Mouse (Mus musculus) adrenal gland, postnatal 36 days (tissue): ENCODE results near the gene Agxt2. TPM values are rescaled to one million over a fixed set of nuclear protein-coding genes. Genes with fewer than 3 reads are reported as not detected.
A peak's percentile ranks its signal among the peaks of the same experiment; 100 is the strongest.

Experiments used
- DNase-seq, 2 experiments: peaks; one replicate each; pipeline ENCODE4 v3.0.0; 2021; ENCODE audit warnings: mixed read lengths in 1 of 2
- long read RNA-seq, 2 experiments: library from polyadenylated mRNA; stranded (forward); transcript quantifications; one replicate each; pipeline ENCODE4 v2.0.0; 2021; ENCODE audit warnings: borderline sequencing depth in 2 of 2
- total RNA-seq, 2 experiments: library from RNA; stranded (reverse); gene quantifications; 2 replicates each; pipeline ENCODE4 v1.2.3; 2021

Gene Agxt2
- total RNA-seq: 1 to 10 TPM; 1.5 to 3.6 TPM
- long read RNA-seq, experiment 1, partial matches to known transcripts: 1 of 5 reads
- long read RNA-seq, experiment 1, other reads (novel, unspliced or antisense): 4 of 5 reads
- long read RNA-seq, experiment 2: 0 reads

- no peak for DNase-seq
These were observed at the start of gene Agxt2 for GRCm38 (mm10) chr15:10358039-10358948. TSS of gene Agxt2 (plus strand) at chr15:10358532.

GRCm38 (mm10) chr15:10311826-10312225, 46.5 kb upstream of the Agxt2 start:
- no peak for DNase-seq

GRCm38 (mm10) chr15:10313522-10314455, 44.5 kb upstream of the Agxt2 start:
- peak; percentile 53 to 73 for DNase-seq

GRCm38 (mm10) chr15:10325080-10325479, 33.3 kb upstream of the Agxt2 start, which contains the start of gene Gm21973:
TSS of gene Gm21973 (plus strand) at chr15:10325380.
- no peak for DNase-seq

GRCm38 (mm10) chr15:10330626-10331025, 27.7 kb upstream of the Agxt2 start:
- DNase-seq: peak; percentile 71 to 85

- DNase-seq: no peak
These were observed 25.8 kb upstream of the Agxt2 start for GRCm38 (mm10) chr15:10332566-10332965.

- no peak for DNase-seq
These were observed 19.7 kb upstream of the Agxt2 start for GRCm38 (mm10) chr15:10338606-10339005.

- no peak for DNase-seq
These were observed 11.3 kb upstream of the Agxt2 start for GRCm38 (mm10) chr15:10347044-10347443.

- DNase-seq: no peak
These were observed 8.0 kb downstream of the Agxt2 start for GRCm38 (mm10) chr15:10366331-10366730.

- DNase-seq: no peak
These were observed 17.1 kb downstream of the Agxt2 start for GRCm38 (mm10) chr15:10375404-10375803.

- DNase-seq: no peak
These were observed 20.1 kb downstream of the Agxt2 start for GRCm38 (mm10) chr15:10378338-10378959.

GRCm38 (mm10) chr15:10379757-10380458, 21.6 kb downstream of the Agxt2 start:
- DNase-seq: no peak

- DNase-seq: no peak
These were observed 28.9 kb downstream of the Agxt2 start for GRCm38 (mm10) chr15:10387263-10387662.

- DNase-seq: peak; percentile 32
These were observed 41.5 kb downstream of the Agxt2 start for GRCm38 (mm10) chr15:10399795-10400194.

GRCm38 (mm10) chr15:10400415-10400814, 42.1 kb downstream of the Agxt2 start:
- DNase-seq: peak in 1 of 2 experiments; percentile 20

- no peak for DNase-seq
These were observed 51.5 kb downstream of the Agxt2 start for GRCm38 (mm10) chr15:10409842-10410241.

GRCm38 (mm10) chr15:10410881-10411280, 52.5 kb downstream of the Agxt2 start:
- DNase-seq: no peak

- no peak for DNase-seq
These were observed 55.3 kb downstream of the Agxt2 start for GRCm38 (mm10) chr15:10413656-10414055.

- no peak for DNase-seq
These were observed 62.9 kb downstream of the Agxt2 start for GRCm38 (mm10) chr15:10421138-10421784.

- DNase-seq: no peak
These were observed 63.4 kb downstream of the Agxt2 start for GRCm38 (mm10) chr15:10421785-10422144.

GRCm38 (mm10) chr15:10426124-10426523, 67.8 kb downstream of the Agxt2 start:
- DNase-seq: no peak
